Mouse (Mus musculus) neural tube, embryonic 13.5 days (tissue): ENCODE data around the gene Rab10. TPM values are rescaled to one million over a fixed set of nuclear protein-coding genes. Genes with fewer than 3 reads are reported as not detected.

Experiments
- ATAC-seq: fragments of 200-750 bp; cut with Nextera tagmentation; 2 replicates; pipeline ENCODE4 v1.8.0; 2017; ENCODE audit warnings: low read depth, mild to moderate bottlenecking, moderate TSS enrichment, moderate library complexity
- H3K27ac ChIP-seq: fragments of 300-500 bp; sonication (generic); replicated peaks from 2 replicates; pipeline ENCODE4 v1.5.1; 2015; ENCODE audit warnings: moderate library complexity, mild to moderate bottlenecking, inconsistent platforms
- H3K27me3 ChIP-seq: fragments of 300-500 bp; sonication (generic); 2 replicates; pipeline ENCODE4 v1.6.1; 2015; ENCODE audit warnings: mild to moderate bottlenecking, inconsistent platforms
- H3K36me3 ChIP-seq: fragments of 300-500 bp; sonication (generic); 2 replicates; pipeline ENCODE4 v1.6.1; 2015; ENCODE audit warnings: mild to moderate bottlenecking, inconsistent platforms
- H3K4me1 ChIP-seq: fragments of 300-500 bp; sonication (generic); replicated peaks from 2 replicates; pipeline ENCODE4 v1.6.1; 2015; ENCODE audit warnings: inconsistent platforms
- H3K4me2 ChIP-seq: fragments of 300-500 bp; sonication (generic); 2 replicates; pipeline ENCODE4 v1.6.1; 2015; ENCODE audit warnings: inconsistent platforms, mild to moderate bottlenecking, moderate library complexity
- H3K4me3 ChIP-seq: fragments of 300-500 bp; sonication (generic); 2 replicates; pipeline ENCODE4 v1.5.1; 2015; ENCODE audit warnings: mild to moderate bottlenecking, inconsistent platforms
- H3K9ac ChIP-seq: fragments of 300-500 bp; sonication (generic); 2 replicates; pipeline ENCODE4 v1.6.1; 2015; ENCODE audit warnings: moderate library complexity, mild to moderate bottlenecking, inconsistent platforms
- H3K9me3 ChIP-seq: fragments of 300-500 bp; sonication (generic); 2 replicates; pipeline ENCODE4 v1.6.1; 2016; ENCODE audit warnings: inconsistent platforms
- WGBS: fragments of 180-500 bp; shearing (Covaris S2); methylation state at CpG from one replicate; pipeline ENCODE4 v1.1.7; 2015; 5-methylcytosine and 5-hydroxymethylcytosine counted together
- polyA plus RNA-seq: library from polyadenylated mRNA; unstranded; fragments of >200 nt; fragmentation: Nextera tagmentation; extraction: Ambion mirVana; gene quantifications from 2 replicates; pipeline ENCODE4 v1.2.1, GENCODE M21; 2015

Gene Rab10
- polyA plus RNA-seq, 1 experiment from 2014 or later = 165 TPM

DNA sequence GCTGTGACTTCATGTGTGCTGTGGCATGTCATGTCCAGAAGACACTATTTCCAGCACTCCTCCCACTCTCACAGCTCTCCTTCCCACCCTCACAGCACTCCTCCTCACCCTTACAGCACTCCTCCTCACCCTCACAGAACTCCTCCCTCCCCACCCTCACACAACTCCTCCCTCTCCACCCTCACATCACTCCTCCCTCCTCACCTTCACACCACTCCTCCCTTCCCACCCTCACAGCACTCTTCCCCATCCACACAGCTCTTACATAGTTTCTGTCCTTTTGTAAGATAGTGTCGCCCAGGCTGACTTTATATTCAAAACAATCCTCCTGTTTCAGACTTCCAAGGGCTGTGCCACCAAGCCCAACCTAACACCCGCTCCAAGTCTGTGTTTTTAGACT lies 86.4 kb downstream of the Rab10 start:
- Histone ChIP-seq H3K9ac (no peak overlapping the region), H3K9me3 (no peaks in the 10 kb centered on the region), H3K27me3 (no peaks in the 10 kb centered on the region), H3K4me1 (no peaks in the 10 kb centered on the region), H3K4me2 (no peak overlapping the region), H3K36me3 (no peaks in the 10 kb centered on the region), H3K4me3 (no peak overlapping the region), H3K27ac (no peak overlapping the region)
- ATAC-seq = no peak
- WGBS = 72% methylated on average over 2 of the region's 2 CpGs

DNA sequence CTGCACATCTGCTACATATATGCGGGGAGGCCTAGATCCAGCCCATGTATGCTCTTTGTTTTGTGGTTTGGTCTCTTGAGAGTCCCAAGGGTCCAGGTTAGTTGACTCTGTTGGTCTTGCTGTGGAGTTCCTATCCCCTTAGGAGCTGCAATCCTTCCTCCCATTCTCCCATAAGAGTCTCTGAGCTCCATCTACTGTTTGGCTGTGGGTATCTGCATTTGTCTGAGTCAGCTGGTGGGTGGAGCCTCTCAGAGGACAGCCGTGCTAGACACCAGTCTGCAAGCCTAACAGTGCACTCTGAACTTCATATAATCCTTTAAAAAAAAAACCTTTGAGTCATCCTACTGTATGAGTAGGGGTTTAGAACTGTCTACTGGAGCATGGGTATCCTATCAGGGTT lies 99.6 kb downstream of the Rab10 start:
- no peak for ATAC-seq
- WGBS = 67% methylated on average over 2 of the region's 2 CpGs
- Histone ChIP-seq H3K4me3 (no peak overlapping the region), H3K27ac (no peak overlapping the region), H3K9ac (no peak overlapping the region), H3K27me3 (no peaks in the 10 kb centered on the region), H3K4me1 (no peaks in the 10 kb centered on the region), H3K9me3 (no peaks in the 10 kb centered on the region), H3K4me2 (no peak overlapping the region), H3K36me3 (no peaks in the 10 kb centered on the region)

GRCm38 (mm10) chr12:3209163-3209562 lies 100.6 kb downstream of the Rab10 start:
- H3K4me3 ChIP-seq = no peak overlapping the region
- ATAC-seq = no peak
- H3K4me2 ChIP-seq = no peak overlapping the region
- H3K27ac ChIP-seq = no peak overlapping the region
- H3K4me1 ChIP-seq = no peaks in the 10 kb centered on the region
- H3K9ac ChIP-seq = no peak overlapping the region
- 59% methylated on average over 1 of the region's 1 CpGs for WGBS
- H3K36me3 ChIP-seq = no peaks in the 10 kb centered on the region
- no peaks in the 10 kb centered on the region for H3K9me3 ChIP-seq
- no peaks in the 10 kb centered on the region for H3K27me3 ChIP-seq

Other genes with a start within 250 kb of the Rab10 start
- gene Kif3c, start 55.2 kb upstream of the Rab10 start, polyA plus RNA-seq = 76.3 and 77.3 TPM in 2 replicates
- 12.9 and 13.4 TPM in 2 replicates for gene Asxl2, start 116.9 kb upstream of the Rab10 start, polyA plus RNA-seq